Mouse (Mus musculus) left cerebral cortex, adult 11 months (tissue): ENCODE measurements at regions not wholly inside any gene's neighbourhood (a gene's known extent, or its start where the extent isn't known, plus 50 kb on each side); places are given as distances from the start of the nearest gene placed in this dataset.

Source experiments
- DNase-seq: peaks from one replicate; pipeline ENCODE4 v3.0.0; 2022; ENCODE audit warnings: low spot score

DNA sequence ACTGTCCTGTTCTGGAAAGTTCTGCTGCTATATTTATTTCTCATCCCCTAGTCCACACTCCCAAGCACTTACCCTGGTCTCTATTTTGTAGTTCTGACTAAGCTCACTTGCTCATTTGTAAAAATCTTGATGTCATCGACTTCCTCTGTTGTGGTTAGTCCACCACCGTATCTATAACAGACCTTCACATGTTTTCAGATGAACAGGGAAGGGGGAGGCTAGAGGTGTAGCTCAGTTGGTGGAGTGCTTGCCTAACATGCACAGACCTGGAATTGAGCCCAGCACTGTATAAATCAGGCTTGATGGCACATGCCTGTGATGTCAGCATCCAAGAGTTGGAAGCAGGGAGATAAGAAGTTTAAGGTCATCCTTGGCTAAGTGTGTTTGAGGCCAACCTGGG is 78.3 kb upstream of the Noct start:
- DNase-seq, result no peak

DNA sequence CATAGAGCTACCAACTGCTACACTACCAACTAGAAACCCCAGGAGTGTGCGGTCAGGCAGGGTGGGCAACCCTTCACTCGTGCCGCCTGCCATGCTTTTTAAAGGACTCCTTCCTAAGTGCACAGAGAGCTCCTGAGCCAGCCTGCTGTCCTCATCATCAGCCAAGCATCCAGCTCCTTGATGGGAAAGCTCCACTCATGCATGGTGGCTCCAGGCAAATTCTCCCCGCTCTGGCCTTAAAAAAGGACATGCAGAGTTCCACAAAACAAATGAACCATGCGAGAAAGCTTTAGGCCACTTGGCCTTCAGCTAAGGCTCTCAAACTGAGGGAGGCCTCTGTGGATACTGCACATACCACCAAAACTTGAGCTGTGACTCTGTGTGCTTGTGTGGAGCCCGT is 74.2 kb upstream of the Noct start:
- DNase-seq, result no peak

DNA sequence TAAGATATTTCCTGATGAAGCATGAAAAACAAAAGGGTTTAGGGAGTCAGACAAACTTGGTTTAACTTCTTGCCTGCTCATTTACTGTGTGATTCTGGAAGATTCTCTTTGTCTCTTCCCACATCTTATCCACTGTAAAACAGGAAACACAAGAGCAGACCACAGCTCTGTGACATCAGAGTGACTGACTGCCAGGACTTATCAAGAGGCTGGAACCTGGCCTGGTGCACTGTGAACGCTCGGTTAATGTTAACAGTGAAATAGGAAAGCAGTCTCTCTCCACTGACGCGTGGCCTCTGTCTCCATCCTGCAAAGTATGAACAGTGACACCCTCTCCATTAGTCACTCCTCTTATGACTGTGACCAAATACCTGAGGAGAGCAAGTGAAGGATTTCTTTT is 73.1 kb upstream of the Noct start:
- no peak for DNase-seq

DNA sequence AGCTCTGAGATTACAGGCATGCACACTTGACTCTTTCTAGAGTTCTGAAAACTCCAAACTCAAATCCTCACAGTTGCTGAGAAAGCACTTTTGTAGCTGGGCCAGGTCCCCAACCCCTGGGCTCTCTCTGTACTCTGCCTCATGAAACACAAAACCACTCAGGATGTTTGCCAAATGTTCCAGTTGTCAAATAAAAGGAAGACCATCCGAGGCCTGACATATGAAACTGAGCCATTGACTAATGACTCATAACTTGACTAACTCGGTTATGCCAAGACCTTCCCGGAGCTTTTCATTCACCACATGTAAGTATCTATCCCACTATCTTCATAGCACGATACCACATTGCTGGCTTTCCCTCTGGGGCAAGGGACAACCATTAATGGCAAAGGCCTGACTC is 68.6 kb upstream of the Noct start:
- DNase-seq, result no peak

DNA sequence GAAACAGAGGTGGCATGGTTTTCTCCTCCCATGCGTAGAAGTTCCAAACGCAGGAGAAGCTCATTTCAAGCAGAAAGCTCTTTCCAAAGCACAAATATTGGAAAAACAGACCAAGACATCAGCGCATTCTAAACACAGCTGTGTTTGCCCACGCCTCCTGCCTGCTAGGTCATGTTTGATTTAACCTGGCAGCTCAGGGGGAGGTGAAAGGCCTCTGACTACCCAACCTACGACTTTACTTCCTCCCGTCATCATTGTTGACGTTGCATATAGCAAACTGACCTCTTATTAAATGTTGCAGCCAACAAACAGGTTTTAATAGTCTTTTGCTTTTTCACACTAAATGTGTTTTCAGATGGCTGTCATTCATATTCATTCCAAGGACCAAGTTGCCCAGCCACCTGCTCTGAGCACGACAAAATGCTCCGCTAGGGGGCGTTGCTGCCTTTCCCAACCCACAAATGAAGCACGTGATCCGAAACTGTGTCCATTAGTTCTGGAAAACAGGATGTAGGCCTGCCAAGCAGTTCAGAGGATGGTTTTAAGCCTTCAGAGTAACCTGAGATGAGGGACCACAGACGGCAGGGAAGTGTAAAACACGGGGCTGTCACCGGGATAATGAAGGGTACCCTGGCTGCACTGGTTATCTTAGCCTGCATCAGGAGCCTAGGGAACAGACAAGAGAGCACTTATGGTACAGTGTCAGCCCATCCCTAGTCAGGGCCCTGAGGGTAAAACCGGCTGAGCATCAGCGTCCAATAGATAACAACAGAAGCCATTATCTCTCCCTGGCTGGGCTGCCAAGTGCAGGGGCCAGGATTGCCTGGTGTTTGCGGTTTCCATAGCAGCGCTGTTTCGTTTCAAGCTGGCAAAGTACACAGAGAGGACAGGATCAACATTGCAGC is 67.6 kb upstream of the Noct start:
- peak; percentile 58 for DNase-seq

DNA sequence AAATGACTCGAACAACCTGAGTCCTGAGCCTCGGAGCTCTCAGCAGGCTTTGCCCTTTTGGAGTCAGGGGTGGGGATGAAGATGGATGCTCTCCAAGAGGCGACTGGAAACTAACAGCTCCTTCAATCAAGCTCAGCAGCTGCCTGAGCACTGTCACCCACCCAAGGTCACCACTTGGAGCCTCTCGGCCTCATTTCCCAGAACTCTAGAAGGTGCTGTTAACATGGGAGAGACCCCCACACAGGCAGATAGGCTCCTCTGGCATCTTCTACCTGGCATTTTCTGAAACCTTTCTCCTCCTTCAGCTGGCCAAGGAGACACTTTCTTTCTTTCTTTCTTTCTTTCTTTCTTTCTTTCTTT is 67.0 kb upstream of the Noct start:
- no peak for DNase-seq

DNA sequence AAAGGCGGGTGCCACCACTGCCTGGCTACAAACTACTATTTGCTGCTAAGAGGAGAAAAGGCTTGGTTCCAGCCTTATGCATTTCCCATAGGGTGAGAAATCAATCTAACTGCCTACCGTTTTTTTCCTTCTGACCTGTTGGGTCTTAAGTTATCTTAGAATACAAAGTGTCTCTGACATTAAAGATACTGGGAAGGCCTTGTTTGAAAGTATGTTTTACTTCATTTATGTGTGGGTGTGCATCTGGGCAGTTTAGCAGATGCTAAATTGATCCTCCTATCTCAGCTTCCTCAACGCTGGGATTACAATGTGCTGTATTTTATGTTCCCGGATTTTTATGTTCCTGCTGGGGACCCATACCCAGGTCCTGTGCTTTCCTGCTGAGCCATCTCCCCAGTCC is 65.8 kb upstream of the Noct start:
- no peak for DNase-seq

DNA sequence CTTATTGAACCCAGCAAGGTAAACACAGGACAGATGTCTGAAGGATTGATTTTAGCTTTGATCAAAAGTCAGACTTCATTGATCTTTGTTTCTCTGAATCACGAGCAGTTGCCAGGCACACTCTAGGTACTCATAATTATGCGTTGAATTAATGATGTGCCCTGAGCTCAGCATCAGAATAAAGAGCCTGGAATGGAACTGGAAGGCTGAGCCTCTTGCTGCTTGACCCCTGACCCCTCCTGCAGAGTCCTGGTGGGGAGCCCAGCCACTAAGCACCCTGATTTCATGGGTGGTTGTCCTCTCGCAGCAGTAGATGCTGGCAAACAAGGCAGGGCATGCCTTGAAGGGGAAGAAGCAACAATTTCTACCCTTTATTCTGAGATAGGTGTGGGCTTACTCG is 64.9 kb upstream of the Noct start:
- no peak for DNase-seq

DNA sequence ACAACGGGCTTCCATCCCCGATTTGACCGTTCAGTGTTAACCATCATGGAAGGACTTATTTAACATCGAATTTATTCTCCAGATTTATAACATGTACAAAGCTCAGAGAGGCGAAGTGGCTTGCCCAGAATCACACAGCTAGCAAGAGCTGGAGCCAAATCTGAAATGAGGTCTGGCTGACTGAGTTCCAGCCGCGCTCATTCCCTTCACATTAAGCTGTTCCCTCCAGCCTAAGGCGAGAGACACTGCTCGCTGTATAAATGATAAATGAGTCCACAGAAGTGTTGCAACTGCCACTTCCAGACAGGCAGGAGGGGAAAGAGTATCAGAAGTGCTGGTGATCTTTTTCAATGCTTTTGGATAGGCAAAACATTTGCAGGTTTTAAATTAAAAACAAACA is 64.4 kb upstream of the Noct start:
- DNase-seq, result no peak

DNA sequence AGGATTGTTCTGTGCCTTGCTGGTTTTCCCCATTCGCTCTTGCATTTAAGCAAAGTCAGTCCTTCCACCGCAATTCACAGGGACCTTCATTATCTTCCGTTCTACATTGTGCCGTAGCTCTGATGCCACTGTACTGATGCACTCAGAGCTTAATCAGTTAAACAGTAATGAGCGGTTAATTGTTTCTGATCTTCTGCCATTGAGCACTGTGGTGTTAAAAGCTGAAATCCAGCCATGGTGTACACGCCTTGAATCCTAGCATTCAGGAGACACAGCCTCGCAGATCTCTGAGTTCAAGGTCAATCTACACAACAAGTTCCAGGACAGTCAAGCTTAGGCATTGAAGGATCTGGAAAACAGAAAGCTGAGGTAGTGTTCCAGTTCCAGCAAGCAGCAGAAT is 63.6 kb upstream of the Noct start:
- DNase-seq, result no peak

DNA sequence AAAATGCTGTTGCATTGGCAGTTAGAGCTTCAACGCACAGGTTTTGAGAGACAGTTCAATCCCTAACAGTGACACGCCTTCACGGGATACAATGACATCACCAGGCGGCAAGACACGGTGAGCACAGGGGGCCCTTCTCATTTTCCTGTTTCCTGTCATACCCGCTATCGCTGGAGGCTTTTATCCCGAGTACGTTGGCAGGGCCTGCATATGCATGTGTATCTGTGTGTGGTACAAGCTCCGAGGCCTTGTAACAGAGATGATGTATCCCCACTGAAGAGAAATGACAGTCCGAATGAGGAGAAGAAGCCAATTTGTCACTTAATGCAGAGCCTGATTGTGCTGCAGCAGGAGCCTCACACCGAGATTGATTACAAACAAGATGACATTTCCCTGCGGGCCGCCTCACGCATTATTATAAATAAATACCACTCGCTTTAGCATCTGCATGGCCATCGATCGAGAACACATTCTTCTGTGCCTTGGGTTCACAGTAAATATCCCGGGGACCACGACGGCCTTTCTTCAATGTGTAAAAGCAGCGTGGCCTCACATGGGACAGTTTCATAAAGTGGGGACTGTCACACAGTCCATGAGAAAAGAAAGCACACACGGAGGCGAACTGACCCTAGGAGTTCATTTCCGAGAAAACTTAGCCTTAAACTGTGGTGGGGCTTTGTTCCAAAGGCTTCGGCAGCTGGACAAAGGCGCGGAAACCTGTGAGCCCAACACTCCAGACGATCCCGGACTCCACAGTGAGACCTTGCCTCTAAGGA is 54.9 kb upstream of the Noct start:
- no peak for DNase-seq

DNA sequence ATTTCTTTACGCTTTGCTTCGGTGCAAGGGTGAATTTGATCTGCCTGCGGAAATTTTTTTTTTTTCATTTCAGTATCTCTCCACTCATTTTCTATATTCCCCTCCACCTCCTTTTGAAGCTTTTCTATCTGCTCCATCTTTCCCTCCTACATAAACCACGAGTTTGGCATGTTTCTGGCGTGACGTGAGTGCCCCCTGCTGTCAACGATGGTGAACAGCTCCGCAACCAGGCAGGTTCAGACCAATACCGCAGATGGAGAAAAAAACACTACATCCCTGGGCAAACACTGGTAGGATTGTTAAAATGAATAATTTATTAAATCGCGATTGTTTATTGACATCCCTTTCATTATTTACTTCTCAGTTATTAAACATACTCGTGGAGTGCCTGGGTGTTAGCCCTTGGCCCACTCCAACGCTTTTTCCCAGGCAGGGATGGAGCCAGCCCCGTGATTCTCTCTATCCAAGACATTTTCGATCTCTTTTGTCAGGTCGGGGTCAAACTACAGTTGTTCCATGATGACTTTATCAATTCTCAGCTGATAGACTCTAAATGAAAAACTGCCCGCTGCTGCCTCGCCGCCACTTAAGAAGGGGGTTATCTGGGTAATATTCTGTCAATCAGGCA is 53.9 kb upstream of the Noct start:
- DNase-seq, result peak; percentile 78
